In genomic region chr17:31873973-31874372, GRCm38 (mm10) we compare ENCODE assay signal across 9 mouse cellular contexts. TPM values are rescaled to one million over a fixed set of nuclear protein-coding genes. Genes with fewer than 3 reads are reported as not detected.
DNase-seq lines count a peak whose midpoint lies in the region; ATAC-seq and TF ChIP-seq lines count a peak whose summit lies in the region.
"Had no signal": no experiment of that assay in that cellular context is flagged by ENCODE, and none has a peak within 500 bp of the region (broad histone marks: within the 10 kb centered on the region; RNA-seq: fewer than 3 reads in every experiment).

No protein-coding gene starts in this region.

- no peaks in the 10 kb centered on the region for H3K27me3 ChIP-seq in heart, embryonic 12.5 days (replicated peaks)
- H3K27me3 ChIP-seq in lung, postnatal 0 days (replicated peaks; ENCODE audit: insufficient read depth, low read length), result no peaks in the 10 kb centered on the region
- no peaks in the 10 kb centered on the region for H3K27me3 ChIP-seq in hindbrain, postnatal 0 days (ENCODE audit: insufficient read depth, low read length)
- H3K27me3 ChIP-seq: forebrain, embryonic 13.5 days had no signal

- peaks cover 44% of the 10 kb centered on the region for H3K4me1 ChIP-seq in heart, embryonic 12.5 days (replicated peaks)
- peaks cover 17% of the 10 kb centered on the region for H3K4me1 ChIP-seq in lung, postnatal 0 days (ENCODE audit: insufficient read depth, low read depth, low read length)
- no peaks in the 10 kb centered on the region for H3K4me1 ChIP-seq in hindbrain, postnatal 0 days (ENCODE audit: insufficient read depth, low read length)

- no peak for TF ChIP-seq CTCF in lung, postnatal 0 days (IDR thresholded peaks at IDR 0.05)
- no peak for TF ChIP-seq CTCF in hindbrain, postnatal 0 days (IDR thresholded peaks at IDR 0.05; ENCODE audit: low read depth)

- H3K36me3 ChIP-seq in heart, embryonic 12.5 days, result no peaks in the 10 kb centered on the region
- H3K36me3 ChIP-seq in lung, postnatal 0 days (ENCODE audit: insufficient read depth, low read length), result no peaks in the 10 kb centered on the region
- no peaks in the 10 kb centered on the region for H3K36me3 ChIP-seq in hindbrain, postnatal 0 days (ENCODE audit: insufficient read depth, low read length)

- TF ChIP-seq EP300 in lung, postnatal 0 days (IDR thresholded peaks at IDR 0.05), result peak; percentile 83

- H3K4me3 ChIP-seq in heart, embryonic 12.5 days, result no peak overlapping the region
- no peak overlapping the region for H3K4me3 ChIP-seq in lung, postnatal 0 days (ENCODE audit: low read depth, low read length)
- no peak overlapping the region for H3K4me3 ChIP-seq in hindbrain, postnatal 0 days (ENCODE audit: low read length)
- H3K4me3 ChIP-seq: forebrain, embryonic 13.5 days had no signal

- H3K27ac ChIP-seq in heart, embryonic 12.5 days (ENCODE audit: poor library complexity, severe bottlenecking), result no peak overlapping the region
- no peak overlapping the region for H3K27ac ChIP-seq in lung, postnatal 0 days (ENCODE audit: low read length)
- no peak overlapping the region for H3K27ac ChIP-seq in hindbrain, postnatal 0 days
- H3K27ac ChIP-seq: forebrain, embryonic 13.5 days had no signal

- ATAC-seq in heart, embryonic 12.5 days (ENCODE audit: insufficient number of reproducible peaks, low FRiP score), result no peak
- peak; percentile 67 for ATAC-seq in lung, postnatal 0 days
- ATAC-seq in hindbrain, postnatal 0 days, result no peak
- no peak for ATAC-seq in inflammation-experienced regulatory T-cells, adult 6 months
- ATAC-seq: forebrain, embryonic 13.5 days had no signal

- no peak overlapping the region for H3K4me2 ChIP-seq in heart, embryonic 12.5 days
- no peak overlapping the region for H3K4me2 ChIP-seq in lung, postnatal 0 days (replicated peaks; ENCODE audit: low read depth, low read length)
- no peak overlapping the region for H3K4me2 ChIP-seq in hindbrain, postnatal 0 days (ENCODE audit: low read depth, low read length)
- H3K4me2 ChIP-seq: forebrain, embryonic 13.5 days had no signal

- no peak overlapping the region for H3K9ac ChIP-seq in heart, embryonic 12.5 days
- H3K9ac ChIP-seq in lung, postnatal 0 days (replicated peaks; ENCODE audit: low read depth), result no peak overlapping the region
- no peak overlapping the region for H3K9ac ChIP-seq in hindbrain, postnatal 0 days (replicated peaks; ENCODE audit: low read length)
- H3K9ac ChIP-seq: forebrain, embryonic 13.5 days had no signal

- WGBS in heart, embryonic 12.5 days, result 62% methylated on average over 8 of the region's 8 CpGs
- WGBS in lung, postnatal 0 days, result 52% methylated on average over 8 of the region's 8 CpGs
- 65% methylated on average over 8 of the region's 8 CpGs for WGBS in hindbrain, postnatal 0 days

- no peaks in the 10 kb centered on the region for H3K9me3 ChIP-seq in heart, embryonic 12.5 days (replicated peaks)
- H3K9me3 ChIP-seq in lung, postnatal 0 days (ENCODE audit: low read length), result no peaks in the 10 kb centered on the region
- H3K9me3 ChIP-seq in hindbrain, postnatal 0 days (ENCODE audit: low read length), result no peaks in the 10 kb centered on the region
- H3K9me3 ChIP-seq: forebrain, embryonic 13.5 days had no signal

- DNase-seq in heart, adult 11 months, result peak; percentile 99
- DNase-seq in MN1 (ENCODE audit: low spot score), result peak; percentile 67
- DNase-seq in heart, adult 8-10 months (ENCODE audit: low spot score), result peak; percentile 78
- peak; percentile 81 for DNase-seq in lung, postnatal 0 days (ENCODE audit: low spot score)
- DNase-seq in hindbrain, postnatal 0 days (ENCODE audit: low spot score), result no peak
- no peak for DNase-seq in layer of hippocampus, postnatal 10 days (ENCODE audit: low spot score in 2 of 2)

RNA-seq across cellular contexts. Expression of gene Sik1, which starts 18.4 kb away (rescaled TPM):
- 23.3 and 24.3 TPM in 2 replicates for polyA plus RNA-seq in heart, embryonic 12.5 days (2016; fragmentation: Nextera tagmentation; extraction: Ambion mirVana)
- 10 to 100 TPM; 19.0 to 34.0 (median 30.2) TPM for total RNA-seq in heart, adult 8-10 months (2022)
- polyA plus RNA-seq in lung, postnatal 0 days (2015; fragmentation: Nextera tagmentation; extraction: Ambion mirVana), result 29.5 and 35.9 TPM in 2 replicates
- total RNA-seq in hindbrain, postnatal 0 days (2014; rRNA removed), result 39.6 and 41.6 TPM in 2 replicates
- polyA plus RNA-seq in hindbrain, postnatal 0 days (2015; fragmentation: Nextera tagmentation; extraction: Ambion mirVana), result 14.4 and 18.1 TPM in 2 replicates
- total RNA-seq in layer of hippocampus, postnatal 10 days (2021), result 10 to 100 TPM; 21.7 to 22.2 TPM
- 1 to 10 TPM; 2.5 to 3.8 (median 2.7) TPM for polyA plus RNA-seq in inflammation-experienced regulatory T-cells, adult 6 months (2017; shearing (Covaris generic))

Comparison
In these comparisons a context has a peak if more than half of its experiments do, and no peak if none do; other contexts are left out.
1. DNase-seq: peak in heart, adult 11 months (single experiment), MN1 (single experiment), heart, adult 8-10 months (single experiment) and lung, postnatal 0 days (single experiment); none in hindbrain, postnatal 0 days (single experiment) and layer of hippocampus, postnatal 10 days (0 of 2).